In genomic region chr1:177621854-177622590, GRCm38 (mm10) we compare ENCODE assay signal across 16 mouse cellular contexts.
A peak's percentile ranks its signal among the peaks of the same experiment; 100 is the strongest.
DNase-seq lines count a peak whose midpoint lies in the region; ATAC-seq and TF ChIP-seq lines count a peak whose summit lies in the region.
"Had no signal": no experiment of that assay in that cellular context is flagged by ENCODE, and none has a peak within 500 bp of the region (broad histone marks: within the 10 kb centered on the region; RNA-seq: fewer than 3 reads in every experiment).

No protein-coding gene starts in this region.

- H3K4me2 ChIP-seq in midbrain, embryonic 15.5 days: no peak overlapping the region
- H3K4me2 ChIP-seq in forebrain, postnatal 0 days (ENCODE audit: low read depth): no peak overlapping the region
- no peak overlapping the region for H3K4me2 ChIP-seq in midbrain, embryonic 16.5 days (ENCODE audit: low read length)
- H3K4me2 ChIP-seq: heart, embryonic 15.5 days had no signal

- H3K9me3 ChIP-seq in midbrain, embryonic 10.5 days (replicated peaks): no peaks in the 10 kb centered on the region
- H3K9me3 ChIP-seq in midbrain, embryonic 15.5 days: no peaks in the 10 kb centered on the region
- H3K9me3 ChIP-seq in forebrain, embryonic 10.5 days: no peaks in the 10 kb centered on the region
- no peaks in the 10 kb centered on the region for H3K9me3 ChIP-seq in forebrain, postnatal 0 days (ENCODE audit: low read length)
- no peaks in the 10 kb centered on the region for H3K9me3 ChIP-seq in midbrain, embryonic 16.5 days (replicated peaks; ENCODE audit: control insufficient read depth, low read length, poor library complexity, severe bottlenecking)
- H3K9me3 ChIP-seq: heart, embryonic 15.5 days had no signal

- peaks cover 36% of the 10 kb centered on the region for H3K4me1 ChIP-seq in midbrain, embryonic 10.5 days
- no peaks in the 10 kb centered on the region for H3K4me1 ChIP-seq in midbrain, embryonic 15.5 days
- peaks cover 28% of the 10 kb centered on the region for H3K4me1 ChIP-seq in forebrain, embryonic 10.5 days
- H3K4me1 ChIP-seq in forebrain, postnatal 0 days (ENCODE audit: insufficient read depth): no peaks in the 10 kb centered on the region
- H3K4me1 ChIP-seq in midbrain, embryonic 16.5 days (ENCODE audit: control insufficient read depth, insufficient read depth, low read length): no peaks in the 10 kb centered on the region

- H3K36me3 ChIP-seq in midbrain, embryonic 10.5 days: no peaks in the 10 kb centered on the region
- H3K36me3 ChIP-seq in midbrain, embryonic 15.5 days (replicated peaks): no peaks in the 10 kb centered on the region
- H3K36me3 ChIP-seq in forebrain, embryonic 10.5 days (replicated peaks): no peaks in the 10 kb centered on the region
- no peaks in the 10 kb centered on the region for H3K36me3 ChIP-seq in forebrain, postnatal 0 days (ENCODE audit: insufficient read depth)
- H3K36me3 ChIP-seq in midbrain, embryonic 16.5 days (ENCODE audit: control insufficient read depth, insufficient read depth, low read length): no peaks in the 10 kb centered on the region
- H3K36me3 ChIP-seq: heart, embryonic 15.5 days had no signal

- ATAC-seq in midbrain, embryonic 15.5 days (replicated peaks): no peak
- ATAC-seq in forebrain, postnatal 0 days: peak; percentile 38; the same call in 1 of the 2 replicates
- 0 out of 2 replicates have a peak, but pooled peaks have one; percentile 51 for ATAC-seq in midbrain, embryonic 16.5 days
- ATAC-seq: CD4-positive, CD25-positive, alpha-beta regulatory T cell, adult 4 months; inflammation-experienced regulatory T-cells, adult 6 months; liver, postnatal 0 days had no signal

- no peak for DNase-seq in midbrain, embryonic 10.5 days (ENCODE audit: low spot score)
- DNase-seq in forebrain, embryonic 10.5 days (ENCODE audit: extremely low spot score, low spot score): no peak
- no peak for DNase-seq in forebrain, postnatal 0 days
- no peak for DNase-seq in neural tube, embryonic 10.5 days (ENCODE audit: extremely low spot score, low spot score)
- DNase-seq in urinary bladder, adult 18-20 months (ENCODE audit: low spot score in 2 of 2): no peak
- DNase-seq in urinary bladder, postnatal 14 days (ENCODE audit: low spot score): no peak
- DNase-seq: adrenal gland, postnatal 10 days; liver, postnatal 0 days; thymus, postnatal 25 days had no signal

- 80% methylated on average over 17 of the region's 17 CpGs for WGBS in midbrain, embryonic 10.5 days
- WGBS in midbrain, embryonic 15.5 days: 59% methylated on average over 17 of the region's 17 CpGs
- 80% methylated on average over 17 of the region's 17 CpGs for WGBS in forebrain, embryonic 10.5 days
- WGBS in forebrain, postnatal 0 days: 37% methylated on average over 17 of the region's 17 CpGs
- 51% methylated on average over 17 of the region's 17 CpGs for WGBS in midbrain, embryonic 16.5 days

- H3K4me3 ChIP-seq in midbrain, embryonic 10.5 days: no peak overlapping the region
- H3K4me3 ChIP-seq in midbrain, embryonic 15.5 days: no peak overlapping the region
- no peak overlapping the region for H3K4me3 ChIP-seq in forebrain, embryonic 10.5 days
- no peak overlapping the region for H3K4me3 ChIP-seq in forebrain, postnatal 0 days (ENCODE audit: low read depth, low read length)
- no peak overlapping the region for H3K4me3 ChIP-seq in midbrain, embryonic 16.5 days (ENCODE audit: low read depth, low read length)
- H3K4me3 ChIP-seq: heart, embryonic 15.5 days; layer of hippocampus, adult 2 months had no signal

- H3K27me3 ChIP-seq in midbrain, embryonic 10.5 days (ENCODE audit: low read depth, poor library complexity, severe bottlenecking): no peaks in the 10 kb centered on the region
- H3K27me3 ChIP-seq in midbrain, embryonic 15.5 days (replicated peaks): no peaks in the 10 kb centered on the region
- H3K27me3 ChIP-seq in forebrain, embryonic 10.5 days (ENCODE audit: poor library complexity, severe bottlenecking): no peaks in the 10 kb centered on the region
- H3K27me3 ChIP-seq in forebrain, postnatal 0 days (ENCODE audit: insufficient read depth, low read length): no peaks in the 10 kb centered on the region
- H3K27me3 ChIP-seq in midbrain, embryonic 16.5 days (ENCODE audit: control insufficient read depth, insufficient read depth, low read depth, low read length): no peaks in the 10 kb centered on the region
- H3K27me3 ChIP-seq: heart, embryonic 15.5 days had no signal

- no peak for TF ChIP-seq CTCF in forebrain, postnatal 0 days (IDR thresholded peaks at IDR 0.05; ENCODE audit: low read depth)

- peak overlapping the region; percentile 78 for H3K27ac ChIP-seq in midbrain, embryonic 10.5 days (replicated peaks)
- H3K27ac ChIP-seq in midbrain, embryonic 15.5 days: no peak overlapping the region
- peak overlapping the region; percentile 65 for H3K27ac ChIP-seq in forebrain, embryonic 10.5 days
- no peak overlapping the region for H3K27ac ChIP-seq in forebrain, postnatal 0 days (ENCODE audit: low read depth, low read length)
- H3K27ac ChIP-seq in midbrain, embryonic 16.5 days (ENCODE audit: low read length): no peak overlapping the region
- H3K27ac ChIP-seq: layer of hippocampus, adult 2 months; macrophage had no signal

- H3K9ac ChIP-seq in midbrain, embryonic 15.5 days: no peak overlapping the region
- H3K9ac ChIP-seq in forebrain, postnatal 0 days: no peak overlapping the region
- H3K9ac ChIP-seq in midbrain, embryonic 16.5 days (ENCODE audit: low read depth, low read length): no peak overlapping the region
- H3K9ac ChIP-seq: heart, embryonic 15.5 days; liver, postnatal 0 days had no signal

Comparison
In these comparisons a context has a peak if more than half of its experiments do, and no peak if none do; other contexts are left out.
1. H3K27ac ChIP-seq: peak in midbrain, embryonic 10.5 days (single experiment) and forebrain, embryonic 10.5 days (single experiment); none in midbrain, embryonic 15.5 days (single experiment), forebrain, postnatal 0 days (single experiment) and midbrain, embryonic 16.5 days (single experiment).